Mouse (Mus musculus): ENCODE measurements around the gene Ctu2.

GRCm38 (mm10) chr8:122488387-122488786 lies 12.4 kb downstream of the Ctu2 start:
- TF ChIP-seq CTCF (conservative IDR thresholded peaks at IDR 0.05; ENCODE audit: low read length) (no peak), POU5F1 (IDR thresholded peaks at IDR 0.05; ENCODE audit: borderline replicate concordance, low read length) (no peak), NANOG (IDR thresholded peaks at IDR 0.05; ENCODE audit: borderline replicate concordance, low read length) (no peak)
